Mouse (Mus musculus) ES-E14 (cell line): ENCODE results near the gene Birc2. TPM values are rescaled to one million over a fixed set of nuclear protein-coding genes. Genes with fewer than 3 reads are reported as not detected.

Experiments
- DNase-seq: peaks from one replicate; pipeline ENCODE4 v3.0.0-alpha.2; 2013; ENCODE audit warnings: low read depth, low spot score
- H3K27ac ChIP-seq: 2 replicates; pipeline ENCODE4 v1.5.1; 2012; ENCODE audit warnings: low read depth, mild to moderate bottlenecking, low read length, moderate library complexity, mixed read lengths; ENCODE audit not compliant: poor library complexity, insufficient read depth, severe bottlenecking
- H3K36me3 ChIP-seq: 2 replicates; pipeline ENCODE4 v1.6.1; 2012; ENCODE audit warnings: mild to moderate bottlenecking, low read length, moderate library complexity, mixed read lengths; ENCODE audit not compliant: control insufficient read depth, poor library complexity, insufficient read depth, severe bottlenecking
- H3K4me1 ChIP-seq, 2 experiments: fragments of 150-350 bp in 1 of 2; sonication (generic) in 1 of 2; 2 replicates each; pipeline ENCODE4 v1.6.1; 2012; ENCODE audit warnings: low read length in 2 of 2, mild to moderate bottlenecking in 1 of 2, mixed read lengths in 1 of 2; ENCODE audit not compliant: control insufficient read depth in 2 of 2, insufficient read depth in 2 of 2, poor library complexity in 1 of 2
- H3K4me3 ChIP-seq, 2 experiments: fragments of 150-350 bp in 1 of 2; sonication (generic) in 1 of 2; 2 replicates each; pipeline ENCODE4 v1.5.1; 2012; ENCODE audit warnings: low read length in 2 of 2, low read depth in 1 of 2, mild to moderate bottlenecking in 1 of 2, mixed read lengths in 1 of 2; ENCODE audit not compliant: insufficient read depth in 1 of 2, poor library complexity in 1 of 2, severe bottlenecking in 1 of 2
- H3K9ac ChIP-seq: 2 replicates; pipeline ENCODE4 v1.6.1; 2012; ENCODE audit warnings: low read depth, mild to moderate bottlenecking, low read length, mixed read lengths; ENCODE audit not compliant: poor library complexity, insufficient read depth, severe bottlenecking
- H3K9me3 ChIP-seq: fragments of 150-350 bp; sonication (generic); 2 replicates; pipeline ENCODE4 v1.6.1; 2012; ENCODE audit warnings: low read depth, mild to moderate bottlenecking, low read length; ENCODE audit not compliant: control insufficient read depth, insufficient read depth
- CHD2 ChIP-seq: IDR thresholded peaks from 2 replicates; pipeline ENCODE4 v1.6.1; 2014; ENCODE audit warnings: mild to moderate bottlenecking, low read depth, low read length, inconsistent platforms
- HCFC1 ChIP-seq: IDR thresholded peaks from 2 replicates; pipeline ENCODE4 v1.6.1; 2012; ENCODE audit warnings: low read length, inconsistent platforms, borderline replicate concordance; ENCODE audit not compliant: insufficient read depth
- MAFK ChIP-seq: IDR thresholded peaks from 2 replicates; pipeline ENCODE4 v1.6.1; 2014; ENCODE audit warnings: mild to moderate bottlenecking, low read depth, low read length, inconsistent platforms; ENCODE audit not compliant: insufficient read depth
- ZC3H11A ChIP-seq: IDR thresholded peaks from 2 replicates; pipeline ENCODE4 v1.6.1; 2012; ENCODE audit warnings: low read depth, mild to moderate bottlenecking, inconsistent platforms, low read length, borderline replicate concordance
- ZNF384 ChIP-seq: IDR thresholded peaks from 2 replicates; pipeline ENCODE4 v1.6.1; 2012; ENCODE audit warnings: low read depth, low read length, inconsistent platforms
- in situ Hi-C, 2 experiments: fragments of 600-800 bp; cut with MboI; formaldehyde crosslinking; loops; one replicate each; pipeline ENCODE4 v1.15.1; 2025; ENCODE audit warnings: low sequenced_read_pairs in 2 of 2, inconsistent platforms in 1 of 2; ENCODE audit not compliant: unreplicated experiment in 2 of 2
- total RNA-seq: library from RNA; depleted of rRNA; stranded (reverse); fragments of 300-350 nt; gene quantifications from 2 replicates; pipeline ENCODE4 v1.2.3, GENCODE M21; 2012

Birc2 gene
- total RNA-seq, 1 experiment = 30.5 TPM

DNA sequence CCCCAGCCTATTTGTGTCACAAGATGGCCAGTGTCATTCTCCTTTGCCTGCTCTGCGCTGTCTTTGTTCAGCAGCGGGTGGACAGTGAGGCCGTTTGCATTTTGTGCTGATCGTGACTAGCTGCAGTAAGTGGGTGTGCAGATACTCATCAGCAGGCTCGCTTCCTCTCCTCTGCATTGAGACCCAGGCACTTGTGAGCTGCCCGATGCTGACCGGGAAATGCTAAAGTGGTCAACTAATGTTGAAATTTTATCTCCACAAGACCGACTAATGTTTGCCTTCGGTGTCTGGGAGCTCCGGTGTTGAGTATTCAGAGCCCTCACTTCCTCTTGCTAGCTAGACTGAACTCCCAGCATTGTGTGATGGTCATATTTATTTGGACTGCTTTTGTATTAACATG lies 62.3 kb downstream of the Birc2 start:
- DNase-seq = no peak
- H3K36me3 ChIP-seq = peaks cover 14% of the 10 kb centered on the region; the same call in 1 of the 2 replicates
- TF ChIP-seq HCFC1 (no peak), MAFK (no peak), CHD2 (no peak), ZC3H11A (no peak), ZNF384 (no peak)
- H3K4me1 ChIP-seq = peaks cover 0 to 4% of the 10 kb centered on the region in 2 experiments; a peak in 1 of 4 replicates
- no peak overlapping the region for H3K9ac ChIP-seq
- H3K9me3 ChIP-seq = no peaks in the 10 kb centered on the region
- no peak overlapping the region for H3K27ac ChIP-seq
- H3K4me3 ChIP-seq = no peak overlapping the region
- in situ Hi-C loops = no loop called here

DNA sequence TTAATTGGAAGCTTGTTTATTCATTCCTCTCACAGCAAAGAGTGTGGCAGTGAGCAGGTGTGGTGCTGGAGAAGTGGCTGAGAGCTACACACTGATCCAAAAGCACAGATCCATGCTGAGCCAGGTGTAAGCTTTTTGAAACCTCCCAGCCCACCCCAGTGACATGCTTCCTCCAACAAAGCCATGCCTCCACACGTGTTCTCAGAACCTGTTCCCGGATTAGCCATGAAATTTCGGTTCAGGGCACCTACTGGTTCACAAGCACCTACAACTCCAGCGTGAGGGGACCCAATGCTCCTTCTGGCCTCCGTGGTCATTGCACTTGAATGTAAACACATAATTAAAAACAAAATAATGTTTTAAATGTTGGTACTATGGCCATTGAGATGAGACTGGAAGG lies 63.2 kb downstream of the Birc2 start:
- in situ Hi-C loops = no loop called here
- Histone ChIP-seq H3K9me3 (no peaks in the 10 kb centered on the region), H3K9ac (no peak overlapping the region), H3K36me3 (peaks cover 18% of the 10 kb centered on the region; the same call in 1 of the 2 replicates), H3K4me3 (no peak overlapping the region), H3K4me1 (peaks cover 0 to 4% of the 10 kb centered on the region in 2 experiments; a peak in 1 of 4 replicates), H3K27ac (no peak overlapping the region)
- TF ChIP-seq CHD2 = no peak
- no peak for TF ChIP-seq MAFK
- no peak for TF ChIP-seq ZNF384
- TF ChIP-seq HCFC1 = no peak
- TF ChIP-seq ZC3H11A = no peak
- DNase-seq = no peak

GRCm38 (mm10) chr9:7772773-7773454 lies 64.0 kb downstream of the Birc2 start:
- no peaks in the 10 kb centered on the region for H3K9me3 ChIP-seq
- H3K4me3 ChIP-seq = no peak overlapping the region
- no peak for DNase-seq
- peaks cover 18% of the 10 kb centered on the region; the same call in 1 of the 2 replicates for H3K36me3 ChIP-seq
- in situ Hi-C loops = no loop called here
- peaks cover 0 to 4% of the 10 kb centered on the region in 2 experiments; a peak in 1 of 4 replicates for H3K4me1 ChIP-seq
- no peak for TF ChIP-seq MAFK
- TF ChIP-seq CHD2 = no peak
- TF ChIP-seq HCFC1 = no peak
- no peak for TF ChIP-seq ZNF384
- no peak for TF ChIP-seq ZC3H11A
- no peak overlapping the region for H3K9ac ChIP-seq
- H3K27ac ChIP-seq = no peak overlapping the region

- in situ Hi-C loops = no loop called here
- TF ChIP-seq MAFK = no peak
- no peak for TF ChIP-seq CHD2
- TF ChIP-seq ZC3H11A = no peak
- no peak for TF ChIP-seq ZNF384
- no peak for TF ChIP-seq HCFC1
- no peak overlapping the region for H3K9ac ChIP-seq
- no peaks in the 10 kb centered on the region for H3K9me3 ChIP-seq
- H3K4me3 ChIP-seq = no peak overlapping the region
- peaks cover 18% of the 10 kb centered on the region; the same call in 1 of the 2 replicates for H3K36me3 ChIP-seq
- DNase-seq = no peak
- no peak overlapping the region for H3K27ac ChIP-seq
- peaks cover 0 to 6% of the 10 kb centered on the region in 2 experiments; a peak in 1 of 4 replicates for H3K4me1 ChIP-seq
These were observed 64.5 kb downstream of the Birc2 start for GRCm38 (mm10) chr9:7772361-7772760.
